Mouse (Mus musculus) megakaryocyte, embryonic 14.5 days (primary cell): ENCODE measurements at regions not wholly inside any gene's neighbourhood (a gene's known extent, or its start where the extent isn't known, plus 50 kb on each side); places are given as distances from the start of the nearest gene placed in this dataset.

Experiments used
- FLI1 ChIP-seq: IDR thresholded peaks from 2 replicates; pipeline ENCODE4 v1.6.1; 2012; ENCODE audit warnings: low read length, inconsistent platforms, mixed read lengths
- GATA1 ChIP-seq: IDR thresholded peaks from 3 replicates; pipeline ENCODE4 v1.6.1; 2012; ENCODE audit warnings: mixed read lengths, low read length, inconsistent platforms, borderline replicate concordance

DNA sequence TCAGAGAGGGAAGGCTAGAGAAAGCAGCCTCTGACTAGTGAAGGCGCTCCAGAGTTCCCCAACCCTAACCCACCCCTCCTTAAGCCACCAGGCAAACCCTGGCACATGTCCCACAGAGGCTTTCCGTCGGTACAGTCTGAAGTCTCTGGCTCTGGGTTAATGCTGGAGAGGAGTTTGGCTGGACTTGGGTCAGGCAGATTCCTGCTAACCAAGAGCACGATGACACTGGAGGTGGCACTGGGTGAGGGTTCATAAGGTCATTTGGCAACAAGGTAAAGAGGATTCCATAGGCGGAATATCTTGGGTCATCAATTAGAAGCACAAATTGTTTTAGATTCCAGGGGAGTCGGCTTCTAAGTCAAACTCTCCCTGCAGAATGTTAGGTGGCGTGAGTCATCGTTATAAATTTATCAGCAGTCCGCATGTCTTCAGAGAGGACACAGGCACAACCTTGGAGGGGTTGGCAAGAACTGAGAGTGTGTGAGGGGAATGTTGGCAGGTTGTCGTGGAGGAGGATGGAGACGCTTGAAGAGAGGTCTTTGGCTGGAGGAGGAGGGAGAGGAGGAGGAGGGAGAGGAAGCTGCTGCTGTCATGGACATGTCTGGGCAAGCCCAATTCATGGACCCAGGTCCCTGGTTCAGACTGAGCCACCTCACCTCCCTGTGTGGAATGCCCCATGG lies 138.4 kb downstream of the Utp6 start:
- no peak for TF ChIP-seq GATA1
- no peak for TF ChIP-seq FLI1
